Mouse (Mus musculus) myocyte (in vitro differentiated cells): ENCODE measurements at regions not wholly inside any gene's neighbourhood (a gene's known extent, or its start where the extent isn't known, plus 50 kb on each side); places are given as distances from the start of the nearest gene placed in this dataset.

ENCODE experiments used
- H3K27me3 ChIP-seq: one replicate; pipeline ENCODE4 v1.6.1; 2011; ENCODE audit not compliant: control insufficient read depth, insufficient read depth, insufficient read length
- H3K36me3 ChIP-seq: one replicate; pipeline ENCODE4 v1.6.1; 2011; ENCODE audit not compliant: control insufficient read depth, insufficient read depth
- H3K4me2 ChIP-seq: one replicate; pipeline ENCODE4 v1.6.1; 2011; ENCODE audit warnings: low read depth, control low read depth
- H3K4me3 ChIP-seq: one replicate; pipeline ENCODE4 v1.5.1; 2011; ENCODE audit warnings: mild to moderate bottlenecking, control low read depth, moderate library complexity
- H3K79me2 ChIP-seq: one replicate; pipeline ENCODE4 v1.6.1; 2011; ENCODE audit not compliant: control insufficient read depth, insufficient read depth
- H3ac ChIP-seq: one replicate; pipeline ENCODE4 v1.6.1; 2011; ENCODE audit not compliant: control insufficient read depth, insufficient read length
- CEBPB ChIP-seq: IDR thresholded peaks from 2 replicates; pipeline ENCODE4 v1.6.1; 2011; ENCODE audit warnings: mild to moderate bottlenecking, moderate library complexity; ENCODE audit not compliant: poor library complexity, insufficient read depth, severe bottlenecking
- E2F4 ChIP-seq: IDR thresholded peaks from one replicate; pipeline ENCODE4 v1.6.1; 2011; ENCODE audit warnings: mild to moderate bottlenecking, control low read depth, moderate library complexity; ENCODE audit not compliant: insufficient read depth
- MAX ChIP-seq: IDR thresholded peaks from one replicate; pipeline ENCODE4 v1.6.1; 2011; ENCODE audit warnings: low read depth, mild to moderate bottlenecking, control low read depth
- MYOD1 ChIP-seq, 3 experiments: IDR thresholded peaks; one replicate each; pipeline ENCODE4 v1.6.1; 2011; ENCODE audit warnings: control low read depth in 2 of 3, low read depth in 2 of 3, mild to moderate bottlenecking in 2 of 3, moderate library complexity in 1 of 3; ENCODE audit not compliant: insufficient read length in 2 of 3, control insufficient read depth in 1 of 3
- MYOG ChIP-seq, 3 experiments: IDR thresholded peaks; one replicate each; pipeline ENCODE4 v1.6.1; 2011; ENCODE audit warnings: control low read depth in 2 of 3, low read depth in 2 of 3, mild to moderate bottlenecking in 2 of 3; ENCODE audit not compliant: insufficient read length in 2 of 3, control insufficient read depth in 1 of 3, insufficient read depth in 1 of 3
- POLR2A ChIP-seq: IDR thresholded peaks from one replicate; pipeline ENCODE4 v1.6.1; 2011; ENCODE audit warnings: low read depth, mild to moderate bottlenecking, control low read depth, moderate library complexity; ENCODE audit not compliant: insufficient read length
- POLR2AphosphoS2 ChIP-seq: IDR thresholded peaks from one replicate; pipeline ENCODE4 v1.6.1; 2011; ENCODE audit warnings: low read depth, control low read depth; ENCODE audit not compliant: insufficient read length
- REST ChIP-seq: IDR thresholded peaks from one replicate; pipeline ENCODE4 v1.6.1; 2011; ENCODE audit warnings: mild to moderate bottlenecking, control low read depth, moderate library complexity; ENCODE audit not compliant: insufficient read depth, insufficient read length
- SRF ChIP-seq: IDR thresholded peaks from one replicate; pipeline ENCODE4 v1.6.1; 2011; ENCODE audit warnings: low read depth; ENCODE audit not compliant: control insufficient read depth, insufficient read length
- TCF12 ChIP-seq: IDR thresholded peaks from one replicate; pipeline ENCODE4 v1.6.1; 2011; ENCODE audit warnings: mild to moderate bottlenecking, control low read depth; ENCODE audit not compliant: poor library complexity, insufficient read depth, severe bottlenecking
- TCF3 ChIP-seq: IDR thresholded peaks from one replicate; pipeline ENCODE4 v1.6.1; 2011; ENCODE audit warnings: low read depth, control low read depth; ENCODE audit not compliant: insufficient read length
- USF1 ChIP-seq: IDR thresholded peaks from one replicate; pipeline ENCODE4 v1.6.1; 2011; ENCODE audit warnings: low read depth, mild to moderate bottlenecking, control low read depth, moderate library complexity

GRCm38 (mm10) chr2:173451993-173452481, 70.3 kb upstream of the 1700021F07Rik start:
- Histone ChIP-seq H3K36me3 (no peaks in the 10 kb centered on the region), H3K79me2 (no peaks in the 10 kb centered on the region), H3K4me2 (peak overlapping the region; percentile 53), H3K4me3 (no peak overlapping the region), H3ac (no peak overlapping the region), H3K27me3 (no peaks in the 10 kb centered on the region)
- TF ChIP-seq POLR2A (no peak), SRF (no peak), TCF12 (no peak), USF1 (peak; percentile 96), TCF3 (no peak), MYOD1 (IDR thresholded peaks at IDR 0.05; ENCODE audit: control insufficient read depth in 1 of 3, insufficient read length in 2 of 3, low read depth in 2 of 3) (no peak), MAX (peak; percentile 60), E2F4 (no peak), REST (no peak), MYOG (IDR thresholded peaks at IDR 0.05; ENCODE audit: control insufficient read depth in 1 of 3, insufficient read depth in 1 of 3, insufficient read length in 2 of 3, low read depth in 2 of 3) (no peak), CEBPB (peak; percentile 89), POLR2AphosphoS2 (no peak)

GRCm38 (mm10) chr2:173452800-173453199, 69.6 kb upstream of the 1700021F07Rik start:
- Histone ChIP-seq H3K27me3 (no peaks in the 10 kb centered on the region), H3K79me2 (no peaks in the 10 kb centered on the region), H3K4me3 (no peak overlapping the region), H3K4me2 (peak overlapping the region; percentile 53), H3ac (no peak overlapping the region), H3K36me3 (no peaks in the 10 kb centered on the region)
- no peak for TF ChIP-seq POLR2A
- no peak for TF ChIP-seq TCF12
- no peak for TF ChIP-seq SRF
- TF ChIP-seq E2F4: no peak
- TF ChIP-seq CEBPB: no peak
- no peak for TF ChIP-seq REST
- no peak for TF ChIP-seq TCF3
- TF ChIP-seq MYOD1 (IDR thresholded peaks at IDR 0.05; ENCODE audit: control insufficient read depth in 1 of 3, insufficient read length in 2 of 3, low read depth in 2 of 3): no peak
- no peak for TF ChIP-seq USF1
- TF ChIP-seq MAX: no peak
- no peak for TF ChIP-seq MYOG (IDR thresholded peaks at IDR 0.05; ENCODE audit: control insufficient read depth in 1 of 3, insufficient read depth in 1 of 3, insufficient read length in 2 of 3, low read depth in 2 of 3)

GRCm38 (mm10) chr2:173453569-173454405, 68.6 kb upstream of the 1700021F07Rik start:
- Histone ChIP-seq H3K4me2 (no peak overlapping the region), H3K27me3 (no peaks in the 10 kb centered on the region), H3ac (no peak overlapping the region), H3K36me3 (no peaks in the 10 kb centered on the region), H3K79me2 (no peaks in the 10 kb centered on the region), H3K4me3 (no peak overlapping the region)
- TF ChIP-seq TCF12 (no peak), MYOG (IDR thresholded peaks at IDR 0.05; ENCODE audit: control insufficient read depth in 1 of 3, insufficient read depth in 1 of 3, insufficient read length in 2 of 3, low read depth in 2 of 3) (peak in 1 of 3 experiments; percentile 18)

GRCm38 (mm10) chr2:173454741-173455140, 67.6 kb upstream of the 1700021F07Rik start:
- Histone ChIP-seq H3K27me3 (no peaks in the 10 kb centered on the region), H3K4me3 (no peak overlapping the region), H3K36me3 (no peaks in the 10 kb centered on the region), H3ac (no peak overlapping the region), H3K79me2 (no peaks in the 10 kb centered on the region), H3K4me2 (no peak overlapping the region)
- no peak for TF ChIP-seq MAX
- TF ChIP-seq POLR2A: no peak
- TF ChIP-seq REST: no peak
- no peak for TF ChIP-seq TCF12
- no peak for TF ChIP-seq MYOG (IDR thresholded peaks at IDR 0.05; ENCODE audit: control insufficient read depth in 1 of 3, insufficient read depth in 1 of 3, insufficient read length in 2 of 3, low read depth in 2 of 3)
- no peak for TF ChIP-seq SRF
- no peak for TF ChIP-seq CEBPB
- no peak for TF ChIP-seq MYOD1 (IDR thresholded peaks at IDR 0.05; ENCODE audit: control insufficient read depth in 1 of 3, insufficient read length in 2 of 3, low read depth in 2 of 3)
- TF ChIP-seq POLR2AphosphoS2: no peak
- no peak for TF ChIP-seq E2F4
- no peak for TF ChIP-seq USF1
- TF ChIP-seq TCF3: no peak
